Mouse (Mus musculus) thymus, postnatal 14 days (tissue): ENCODE measurements at regions not wholly inside any gene's neighbourhood (a gene's known extent, or its start where the extent isn't known, plus 50 kb on each side); places are given as distances from the start of the nearest gene placed in this dataset.
"Not testable (repeated sequence)": the region's sequence is repeated elsewhere in the genome, so short reads cannot be mapped to it uniquely, and the experiment has no call there.

Experiments
- DNase-seq: peaks from one replicate; pipeline ENCODE4 v3.0.0; 2021

GRCm38 (mm10) chr11:22573166-22573565 is 61.3 kb downstream of the Tmem17 start:
- DNase-seq, result no peak

- no peak for DNase-seq
Measured at GRCm38 (mm10) chr11:22573802-22574201, 61.9 kb downstream of the Tmem17 start.

GRCm38 (mm10) chr11:22574506-22574905 is 62.6 kb downstream of the Tmem17 start:
- no peak for DNase-seq

GRCm38 (mm10) chr11:22584100-22584487 is 72.2 kb downstream of the Tmem17 start:
- no peak for DNase-seq

- DNase-seq, result no peak
Measured at GRCm38 (mm10) chr11:22584488-22585158, 72.7 kb downstream of the Tmem17 start.

GRCm38 (mm10) chr11:22587691-22588241 is 75.9 kb downstream of the Tmem17 start:
- DNase-seq, result no peak

GRCm38 (mm10) chr11:22588546-22588945 is 76.7 kb downstream of the Tmem17 start:
- no peak for DNase-seq

GRCm38 (mm10) chr11:22589901-22590300 is 78.0 kb downstream of the Tmem17 start:
- no peak for DNase-seq

- not testable (repeated sequence) for DNase-seq
Measured at GRCm38 (mm10) chr11:22591050-22591449, 79.2 kb downstream of the Tmem17 start.

- no peak for DNase-seq
Measured at GRCm38 (mm10) chr11:22592706-22593105, 80.8 kb downstream of the Tmem17 start.

- no peak for DNase-seq
Measured at GRCm38 (mm10) chr11:22596076-22596804, 84.4 kb downstream of the Tmem17 start.

GRCm38 (mm10) chr11:22596805-22597149 is 84.9 kb downstream of the Tmem17 start:
- DNase-seq, result no peak

GRCm38 (mm10) chr11:22600370-22600769 is 88.5 kb downstream of the Tmem17 start:
- DNase-seq, result no peak

- no peak for DNase-seq
Measured at GRCm38 (mm10) chr11:22601977-22602376, 90.1 kb downstream of the Tmem17 start.

- no peak for DNase-seq
Measured at GRCm38 (mm10) chr11:22602610-22603009, 90.7 kb downstream of the Tmem17 start.

GRCm38 (mm10) chr11:22603397-22603796 is 91.5 kb downstream of the Tmem17 start:
- DNase-seq, result no peak

- DNase-seq, result no peak
Measured at GRCm38 (mm10) chr11:22606380-22606779, 94.5 kb downstream of the Tmem17 start.

- DNase-seq, result no peak
Measured at GRCm38 (mm10) chr11:22607645-22608044, 95.8 kb downstream of the Tmem17 start.

- DNase-seq, result no peak
Measured at GRCm38 (mm10) chr11:22608945-22609344, 97.1 kb downstream of the Tmem17 start.

- no peak for DNase-seq
Measured at GRCm38 (mm10) chr11:22610433-22611101, 98.7 kb downstream of the Tmem17 start.

- DNase-seq, result no peak
Measured at GRCm38 (mm10) chr11:22611102-22611869, 99.4 kb downstream of the Tmem17 start.

- DNase-seq, result no peak
Measured at GRCm38 (mm10) chr11:22613500-22613899, 101.6 kb downstream of the Tmem17 start.
